13 mouse cellular contexts compared by ENCODE assay signal in the genomic region with DNA sequence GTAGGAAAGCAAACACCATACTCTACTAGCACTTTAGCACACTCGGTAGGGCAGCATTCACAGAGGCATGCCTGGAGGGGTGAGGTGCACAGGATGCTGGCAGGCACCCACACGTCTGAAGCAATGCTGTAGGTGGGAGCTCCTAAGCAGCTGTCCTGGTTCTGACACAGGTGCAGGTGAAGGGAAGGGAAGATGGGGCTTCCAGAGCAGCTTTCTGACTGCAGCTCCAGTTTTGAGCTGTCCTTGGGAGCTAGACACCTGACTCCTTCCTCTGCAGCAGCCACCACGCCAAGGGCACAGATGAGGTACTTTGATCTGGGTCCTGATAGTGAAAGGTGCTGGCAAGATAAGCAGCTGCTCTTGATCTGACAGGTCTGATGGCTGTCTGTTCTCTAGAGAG. TPM values are rescaled to one million over a fixed set of nuclear protein-coding genes. Genes with fewer than 3 reads are reported as not detected.
DNase-seq lines count a peak whose midpoint lies in the region; ATAC-seq and TF ChIP-seq lines count a peak whose summit lies in the region.
"Had no signal": no experiment of that assay in that cellular context is flagged by ENCODE, and none has a peak within 500 bp of the region (broad histone marks: within the 10 kb centered on the region; RNA-seq: fewer than 3 reads in every experiment).

No protein-coding gene starts in this region.

- 50% methylated on average over 3 of the region's 3 CpGs for WGBS in heart, embryonic 13.5 days
- 82% methylated on average over 3 of the region's 3 CpGs for WGBS in midbrain, embryonic 12.5 days
- 82% methylated on average over 3 of the region's 3 CpGs for WGBS in midbrain, embryonic 16.5 days
- WGBS in intestine, postnatal 0 days, result 50% methylated on average over 3 of the region's 3 CpGs

- H3K36me3 ChIP-seq in heart, embryonic 13.5 days, result peaks cover 99% of the 10 kb centered on the region
- H3K36me3 ChIP-seq in midbrain, embryonic 12.5 days, result peaks cover 100% of the 10 kb centered on the region
- peaks cover 39% of the 10 kb centered on the region for H3K36me3 ChIP-seq in midbrain, embryonic 16.5 days (ENCODE audit: control insufficient read depth, insufficient read depth, low read length)
- peaks cover 91% of the 10 kb centered on the region for H3K36me3 ChIP-seq in intestine, postnatal 0 days (ENCODE audit: control insufficient read depth, insufficient read depth)

- no peak for ATAC-seq in heart, embryonic 13.5 days (ENCODE audit: extremely low read depth, insufficient number of reproducible peaks, low FRiP score, low TSS enrichment)
- ATAC-seq in midbrain, embryonic 12.5 days (ENCODE audit: low FRiP score, low read depth), result no peak
- no peak for ATAC-seq in midbrain, embryonic 16.5 days
- no peak for ATAC-seq in intestine, postnatal 0 days

- H3K4me1 ChIP-seq in heart, embryonic 13.5 days, result peaks cover 82% of the 10 kb centered on the region
- peaks cover 3% of the 10 kb centered on the region for H3K4me1 ChIP-seq in midbrain, embryonic 12.5 days
- peaks cover 4% of the 10 kb centered on the region for H3K4me1 ChIP-seq in midbrain, embryonic 16.5 days (ENCODE audit: control insufficient read depth, insufficient read depth, low read length)
- H3K4me1 ChIP-seq in intestine, postnatal 0 days (replicated peaks; ENCODE audit: control insufficient read depth, insufficient read depth, low read length), result no peaks in the 10 kb centered on the region
- H3K4me1 ChIP-seq: lung, embryonic 15.5 days had no signal

- H3K27ac ChIP-seq in heart, embryonic 13.5 days (replicated peaks), result peak overlapping the region; percentile 54; the same call in 1 of the 2 replicates
- H3K27ac ChIP-seq in midbrain, embryonic 12.5 days (replicated peaks), result 0 out of 2 replicates have a peak overlapping the region, but pooled peaks have one; percentile 49
- H3K27ac ChIP-seq in midbrain, embryonic 16.5 days (ENCODE audit: low read length), result no peak overlapping the region
- H3K27ac ChIP-seq in intestine, postnatal 0 days (ENCODE audit: low read depth, low read length), result peak overlapping the region; percentile 35; the same call in 1 of the 2 replicates
- H3K27ac ChIP-seq: lung, embryonic 15.5 days had no signal

- H3K27me3 ChIP-seq in heart, embryonic 13.5 days (replicated peaks), result no peaks in the 10 kb centered on the region
- no peaks in the 10 kb centered on the region for H3K27me3 ChIP-seq in midbrain, embryonic 12.5 days
- no peaks in the 10 kb centered on the region for H3K27me3 ChIP-seq in midbrain, embryonic 16.5 days (ENCODE audit: control insufficient read depth, insufficient read depth, low read depth, low read length)
- H3K27me3 ChIP-seq in intestine, postnatal 0 days (replicated peaks; ENCODE audit: control insufficient read depth, insufficient read depth, low read length), result no peaks in the 10 kb centered on the region
- H3K27me3 ChIP-seq: lung, embryonic 15.5 days; stomach, embryonic 15.5 days had no signal

- no peak for TF ChIP-seq CTCF in intestine, postnatal 0 days (IDR thresholded peaks at IDR 0.05; ENCODE audit: low read depth)

- H3K4me2 ChIP-seq in heart, embryonic 13.5 days, result no peak overlapping the region
- H3K4me2 ChIP-seq in midbrain, embryonic 12.5 days (replicated peaks), result no peak overlapping the region
- H3K4me2 ChIP-seq in midbrain, embryonic 16.5 days (ENCODE audit: low read length), result no peak overlapping the region
- no peak overlapping the region for H3K4me2 ChIP-seq in intestine, postnatal 0 days (replicated peaks; ENCODE audit: low read depth)
- H3K4me2 ChIP-seq: lung, embryonic 15.5 days; stomach, embryonic 15.5 days had no signal

- no peak overlapping the region for H3K4me3 ChIP-seq in heart, embryonic 13.5 days
- H3K4me3 ChIP-seq in midbrain, embryonic 12.5 days, result no peak overlapping the region
- no peak overlapping the region for H3K4me3 ChIP-seq in midbrain, embryonic 16.5 days (ENCODE audit: low read depth, low read length)
- H3K4me3 ChIP-seq in intestine, postnatal 0 days (ENCODE audit: low read depth, low read length), result no peak overlapping the region
- H3K4me3 ChIP-seq: lung, embryonic 15.5 days; stomach, embryonic 15.5 days had no signal

- DNase-seq in heart, postnatal 4 days, result no peak
- DNase-seq in thymus, postnatal 25 days, result peak; percentile 63
- DNase-seq in cerebellum, postnatal 10 days, result no peak
- no peak for DNase-seq in gastrocnemius, postnatal 4 days (ENCODE audit: low spot score in 2 of 2)
- DNase-seq: adrenal gland, postnatal 10 days; cerebellum, postnatal 14 days; gastrocnemius, postnatal 14 days had no signal

- H3K9me3 ChIP-seq in heart, embryonic 13.5 days, result no peaks in the 10 kb centered on the region
- H3K9me3 ChIP-seq in midbrain, embryonic 12.5 days, result no peaks in the 10 kb centered on the region
- H3K9me3 ChIP-seq in midbrain, embryonic 16.5 days (replicated peaks; ENCODE audit: control insufficient read depth, low read length, poor library complexity, severe bottlenecking), result no peaks in the 10 kb centered on the region
- no peaks in the 10 kb centered on the region for H3K9me3 ChIP-seq in intestine, postnatal 0 days (ENCODE audit: control insufficient read depth)
- H3K9me3 ChIP-seq: lung, embryonic 15.5 days; stomach, embryonic 15.5 days had no signal

- H3K9ac ChIP-seq in heart, embryonic 13.5 days, result peak overlapping the region; percentile 47; the same call in 1 of the 2 replicates
- no peak overlapping the region for H3K9ac ChIP-seq in midbrain, embryonic 12.5 days (replicated peaks)
- no peak overlapping the region for H3K9ac ChIP-seq in midbrain, embryonic 16.5 days (ENCODE audit: low read depth, low read length)
- no peak overlapping the region for H3K9ac ChIP-seq in intestine, postnatal 0 days (ENCODE audit: low read depth, low read length)
- H3K9ac ChIP-seq: lung, embryonic 15.5 days; stomach, embryonic 15.5 days had no signal

RNA-seq across cellular contexts. Expression of a gene that starts 32.5 kb away (rescaled TPM):
- 317 and 335 TPM in 2 replicates for polyA plus RNA-seq in heart, embryonic 13.5 days (2015; fragmentation: Nextera tagmentation; extraction: Ambion mirVana)
- total RNA-seq in heart, postnatal 4 days (2021), result 100 to 1,000 TPM; 632 to 676 TPM
- polyA plus RNA-seq in midbrain, embryonic 12.5 days (2016; fragmentation: Nextera tagmentation; extraction: Ambion mirVana), result 847 and 873 TPM in 2 replicates
- 483 and 527 TPM in 2 replicates for polyA plus RNA-seq in midbrain, embryonic 16.5 days (2015; fragmentation: Nextera tagmentation; extraction: Ambion mirVana)
- polyA plus RNA-seq in intestine, postnatal 0 days (2015; fragmentation: Nextera tagmentation; extraction: Ambion mirVana), result 363 and 364 TPM in 2 replicates
- total RNA-seq in gastrocnemius, postnatal 4 days (2021), result 100 to 1,000 TPM; 434 to 436 TPM
